Mouse (Mus musculus) liver, embryonic 14.5 days (tissue): ENCODE measurements around the gene Timm50.

Source experiments
- CTCF ChIP-seq: IDR thresholded peaks from 2 replicates; pipeline ENCODE4 v1.5.1; 2016; ENCODE audit warnings: antibody characterized with exemption, low read depth, control low read depth
- EP300 ChIP-seq: IDR thresholded peaks from 2 replicates; pipeline ENCODE4 v1.6.1; 2016; ENCODE audit warnings: antibody characterized with exemption, low read depth

- no peak for TF ChIP-seq EP300
- no peak for TF ChIP-seq CTCF
These were observed 42.3 kb upstream of the Timm50 start for GRCm38 (mm10) chr7:28354113-28354581.
